Mouse (Mus musculus) heart, adult 18-20 months (tissue): ENCODE data around the gene Rab3il1. TPM values are rescaled to one million over a fixed set of nuclear protein-coding genes. Genes with fewer than 3 reads are reported as not detected.
A peak's percentile ranks its signal among the peaks of the same experiment; 100 is the strongest.

Experiments used
- DNase-seq, 2 experiments: peaks; one replicate each; pipeline ENCODE4 v3.0.0; 2021 to 2022; ENCODE audit warnings: mixed read lengths in 1 of 2
- total RNA-seq, 2 experiments: library from RNA; stranded (reverse); gene quantifications; 2 replicates each; pipeline ENCODE4 v1.2.3; 2021

Rab3il1 gene
- total RNA-seq, 2 experiments from 2014 or later: 6.6 to 6.8 TPM

DNA sequence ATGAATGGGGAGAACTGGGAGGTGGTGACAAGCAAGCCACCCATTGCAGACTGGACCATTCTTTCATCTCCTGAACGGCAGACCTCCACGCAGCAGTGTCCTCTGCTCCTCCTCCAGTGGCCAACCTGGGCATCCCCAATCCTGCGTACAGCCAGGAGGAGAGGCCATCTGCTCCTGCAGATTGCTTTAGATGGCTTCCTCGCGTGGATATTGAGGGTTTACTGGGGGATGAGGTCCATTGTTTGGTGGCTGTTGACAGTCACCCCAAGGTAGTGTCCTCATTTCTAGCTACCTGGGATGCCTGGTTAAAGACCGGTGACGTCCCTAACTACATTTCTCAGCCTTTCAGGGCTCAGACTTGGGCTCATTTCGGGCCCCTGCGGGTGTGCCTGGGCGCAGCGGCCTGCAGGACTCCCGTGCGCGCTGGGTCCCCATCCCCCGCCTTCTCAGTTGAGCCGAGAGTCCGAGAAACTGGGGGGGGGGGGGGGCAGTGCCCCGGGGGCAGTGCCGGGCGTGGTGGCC lies 39.5 kb downstream of the Rab3il1 start:
- DNase-seq: no peak

DNA sequence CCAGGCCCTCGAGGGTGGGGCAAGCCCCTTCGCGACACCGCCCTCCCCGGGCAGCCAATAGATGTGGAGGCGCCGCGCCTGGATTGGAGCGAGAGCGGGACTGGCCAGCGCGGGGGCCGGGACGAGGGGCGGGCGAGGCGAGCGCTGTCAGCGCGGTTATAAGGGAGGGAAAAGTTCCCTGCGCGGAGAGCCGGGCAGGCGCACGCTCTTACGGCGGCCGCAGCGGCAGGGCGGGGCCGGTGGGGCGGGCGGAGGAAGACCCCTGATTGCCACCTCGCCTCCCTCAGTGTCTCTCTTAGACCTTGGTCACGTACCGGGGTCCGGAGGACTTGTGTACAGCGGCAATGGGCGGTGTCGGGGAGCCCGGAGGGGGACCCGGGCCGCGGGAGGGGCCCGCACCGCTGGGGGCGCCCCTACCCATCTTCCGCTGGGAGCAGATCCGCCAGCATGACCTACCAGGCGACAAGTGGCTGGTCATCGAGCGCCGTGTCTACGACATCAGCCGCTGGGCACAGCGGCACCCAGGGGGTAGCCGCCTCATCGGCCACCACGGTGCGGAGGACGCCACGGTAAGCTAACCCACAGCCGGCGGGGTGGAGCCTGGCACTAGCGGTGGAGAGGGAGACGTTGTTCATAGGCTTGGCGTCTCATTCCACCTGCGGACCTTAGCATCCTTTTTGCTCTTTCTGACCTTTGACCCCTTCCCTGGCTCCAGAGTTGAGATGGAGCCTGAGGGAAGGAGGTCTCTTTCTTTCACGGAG lies 40.1 kb downstream of the Rab3il1 start, which contains the start of gene Fads3:
Gene Fads3 (plus strand): TSS at position 182 of the 761 bp plus-strand sequence.
- DNase-seq: peak; percentile 88 to 93

DNA sequence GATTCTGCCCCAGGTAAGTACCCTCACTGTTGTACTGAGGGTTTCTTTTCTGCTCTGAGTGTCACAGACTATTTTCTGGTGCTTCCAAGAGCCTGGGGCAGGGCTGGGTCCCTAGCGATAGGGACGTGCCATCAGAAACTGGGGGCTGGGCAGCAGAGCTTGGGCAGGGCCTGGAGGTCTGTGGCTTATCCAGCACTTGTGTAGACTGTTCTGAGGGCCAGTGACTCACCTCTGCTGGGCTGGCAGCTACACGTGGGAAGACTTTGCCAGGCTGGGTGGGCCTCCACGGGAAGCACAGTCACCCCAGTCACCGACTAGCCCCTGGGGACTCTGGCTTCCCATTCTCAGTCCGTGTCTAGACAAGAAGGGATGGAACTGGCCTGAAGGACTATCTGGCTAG lies 40.8 kb downstream of the Rab3il1 start:
- DNase-seq: peak; percentile 64 to 68

DNA sequence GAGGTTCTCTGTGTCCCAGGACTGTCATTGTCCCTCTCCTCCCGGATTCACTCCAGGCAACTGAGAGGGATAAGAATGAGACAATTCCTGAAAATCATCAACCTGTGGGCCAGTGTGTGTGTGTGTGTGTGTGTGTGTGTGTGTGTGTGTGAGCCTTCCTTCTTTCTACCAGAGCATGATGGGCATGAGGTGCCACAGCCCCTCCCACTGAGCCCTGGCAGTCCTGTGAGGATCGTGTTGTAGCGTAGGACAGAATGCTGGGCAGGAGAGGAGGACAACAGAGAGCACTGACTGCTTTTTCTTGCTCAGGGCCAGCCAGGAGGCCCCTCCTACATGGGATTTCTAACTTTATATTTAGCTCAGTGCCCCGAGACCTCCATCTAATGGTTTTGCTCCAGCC lies 41.3 kb downstream of the Rab3il1 start:
- DNase-seq: no peak

DNA sequence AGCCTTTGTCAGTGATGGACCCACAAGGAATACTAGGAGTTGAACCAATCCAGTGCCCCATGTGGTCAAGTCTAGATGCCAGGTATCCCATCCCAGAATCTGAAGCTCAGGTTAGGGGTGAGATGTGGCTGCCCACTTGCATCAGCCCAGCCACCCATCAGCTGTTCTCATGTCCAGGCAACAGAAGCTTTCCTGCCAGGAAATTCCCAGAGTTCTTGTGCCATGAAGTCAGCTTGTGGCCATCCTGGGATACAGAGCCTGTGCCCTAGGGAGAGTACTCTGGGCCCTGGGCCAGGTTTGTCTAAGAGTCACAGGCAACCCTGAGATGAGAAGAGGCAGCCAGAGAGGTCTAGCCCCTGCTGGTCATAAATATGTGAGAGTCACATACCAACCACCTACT lies 42.2 kb downstream of the Rab3il1 start:
- peak; percentile 80 to 86 for DNase-seq

DNA sequence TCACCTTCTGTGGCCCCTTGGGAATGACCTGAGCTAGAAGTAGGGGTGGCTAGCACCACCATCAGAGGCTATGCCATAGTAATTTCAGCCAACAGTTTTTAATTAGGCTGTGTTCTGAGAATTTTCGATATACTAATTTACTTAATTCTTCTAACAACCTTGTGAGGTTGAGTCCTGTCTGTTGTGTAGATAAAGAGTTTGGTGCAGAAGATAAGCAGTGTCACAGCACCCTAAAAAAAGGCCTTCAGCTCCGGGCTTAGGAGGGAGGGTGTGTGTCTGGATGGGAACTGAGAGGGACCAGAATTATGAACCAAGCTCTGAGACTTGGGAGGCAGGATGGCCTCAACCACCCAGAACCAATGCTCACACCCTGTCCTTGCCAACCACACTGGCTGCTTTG lies 44.2 kb downstream of the Rab3il1 start:
- no peak for DNase-seq

DNA sequence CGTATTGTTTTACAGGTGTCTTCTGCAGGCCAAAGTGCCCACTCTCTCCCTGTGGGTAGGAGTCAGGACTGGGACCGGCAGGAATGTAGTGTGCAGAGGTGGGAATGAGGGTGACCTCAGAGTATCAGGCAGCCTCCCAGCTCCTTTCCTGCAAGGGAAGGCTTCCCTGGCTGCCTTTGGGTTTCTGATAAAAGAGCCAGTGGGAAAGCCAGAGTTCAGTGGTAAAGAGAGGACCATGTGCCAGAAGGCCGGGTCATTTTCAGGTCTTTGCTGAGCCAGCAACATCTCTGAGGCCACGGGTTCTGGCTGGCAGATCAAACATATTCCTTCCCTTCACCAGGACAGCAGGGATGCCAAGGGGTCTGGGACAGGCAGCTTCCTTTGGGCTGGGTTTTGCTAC lies 44.9 kb downstream of the Rab3il1 start:
- peak; percentile 37 to 58 for DNase-seq

DNA sequence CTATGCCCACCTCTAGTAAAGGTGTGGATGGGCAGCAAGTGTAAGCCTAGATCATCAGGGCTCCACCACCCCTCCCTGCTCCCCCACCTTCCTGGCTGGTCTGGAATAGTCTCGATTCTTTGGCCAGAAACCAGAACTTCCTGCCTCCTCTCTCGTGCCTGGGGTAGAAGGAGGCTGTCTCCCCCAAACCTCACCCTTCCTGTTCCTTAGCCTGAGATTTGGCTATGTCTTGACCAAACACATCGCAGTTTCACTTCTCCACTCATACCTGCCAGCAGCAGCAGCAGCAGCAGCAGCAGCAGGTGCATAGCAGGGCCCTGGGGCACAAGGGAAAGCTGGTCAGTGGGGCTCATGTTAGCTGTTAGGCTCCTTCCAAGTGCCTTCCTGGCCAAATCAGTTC lies 45.5 kb downstream of the Rab3il1 start:
- peak; percentile 51 to 65 for DNase-seq

DNA sequence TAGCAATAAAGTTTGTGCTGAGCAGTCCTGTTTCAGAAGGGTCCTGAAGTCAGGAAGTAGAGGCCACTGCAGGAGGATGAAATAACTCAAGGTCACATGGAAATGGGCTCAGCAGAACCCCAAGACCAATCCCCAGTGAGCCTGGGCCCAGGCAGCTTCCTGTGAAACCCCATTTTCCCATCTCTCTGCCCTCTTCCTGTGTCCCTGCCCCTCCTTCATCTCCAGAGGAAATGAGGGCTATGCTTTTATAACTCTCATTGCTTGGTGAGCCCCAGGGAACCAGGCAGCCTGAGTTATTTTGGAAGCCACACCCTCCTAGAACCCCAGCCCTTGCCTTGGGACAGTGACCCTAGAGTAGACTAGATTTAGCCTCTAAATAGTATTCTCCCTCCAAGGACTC lies 48.1 kb downstream of the Rab3il1 start:
- no peak for DNase-seq

DNA sequence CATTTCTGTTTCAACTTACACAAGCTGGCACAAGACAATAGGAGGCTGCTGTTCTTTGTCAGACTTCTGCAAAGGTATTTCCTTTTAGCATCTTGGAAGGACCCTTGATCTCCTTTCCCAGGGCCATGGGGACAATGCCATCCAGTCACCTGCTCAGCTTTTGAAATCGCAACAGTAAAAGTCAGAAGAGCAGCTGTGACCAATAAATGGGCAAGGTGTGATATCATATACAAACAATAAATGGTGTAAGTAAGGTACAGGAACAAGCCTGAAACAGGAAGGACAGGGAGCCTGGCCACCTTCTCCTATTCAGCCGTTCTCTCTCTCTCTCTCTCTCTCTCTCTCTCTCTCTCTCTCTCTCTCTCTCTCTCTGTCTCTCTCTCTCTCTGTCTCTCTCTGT lies 49.0 kb downstream of the Rab3il1 start:
- DNase-seq: no peak

DNA sequence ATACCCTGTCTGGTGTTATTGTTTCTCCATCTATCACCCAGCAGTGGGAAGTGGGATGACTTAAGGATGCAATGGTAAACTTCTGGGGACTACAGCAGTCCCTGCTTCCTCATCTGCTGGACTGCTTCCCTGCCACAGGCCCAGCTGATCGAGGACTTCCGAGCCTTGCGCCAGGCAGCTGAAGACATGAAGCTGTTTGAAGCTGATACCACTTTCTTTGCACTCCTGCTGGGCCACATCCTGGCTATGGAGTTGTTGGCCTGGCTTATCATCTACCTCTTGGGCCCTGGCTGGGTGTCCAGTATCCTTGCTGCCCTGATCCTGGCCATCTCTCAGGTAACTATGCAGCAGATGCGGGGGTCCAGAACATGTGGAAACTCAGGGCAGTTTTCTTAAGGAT lies 51.2 kb downstream of the Rab3il1 start:
- DNase-seq: no peak

DNA sequence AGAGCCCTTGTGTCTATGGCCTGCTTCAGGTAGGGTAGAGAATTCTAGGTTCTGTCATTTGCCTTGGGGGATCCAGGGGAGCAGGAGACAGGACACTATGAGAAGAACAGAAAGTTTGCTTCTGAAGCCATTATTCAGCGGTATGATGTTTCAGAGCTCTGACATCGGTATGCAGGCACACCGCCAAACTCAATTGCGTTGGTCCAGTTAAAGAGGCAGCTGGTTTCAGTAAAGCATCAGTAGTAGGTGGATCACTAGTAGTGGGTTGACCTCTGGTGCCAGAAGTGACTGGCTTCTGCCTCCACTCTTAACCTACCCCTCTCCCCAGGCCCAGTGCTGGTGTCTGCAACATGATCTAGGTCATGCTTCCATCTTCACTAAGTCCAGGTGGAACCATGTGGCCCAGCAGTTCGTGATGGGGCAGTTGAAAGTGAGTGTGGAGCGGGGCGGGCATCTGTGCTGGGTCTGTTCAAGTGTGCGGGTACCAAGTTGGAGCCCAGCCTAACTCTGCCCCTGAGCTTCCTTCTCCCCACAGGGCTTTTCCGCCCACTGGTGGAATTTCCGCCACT lies 52.3 kb downstream of the Rab3il1 start:
- DNase-seq: peak in 1 of 2 experiments; percentile 30

DNA sequence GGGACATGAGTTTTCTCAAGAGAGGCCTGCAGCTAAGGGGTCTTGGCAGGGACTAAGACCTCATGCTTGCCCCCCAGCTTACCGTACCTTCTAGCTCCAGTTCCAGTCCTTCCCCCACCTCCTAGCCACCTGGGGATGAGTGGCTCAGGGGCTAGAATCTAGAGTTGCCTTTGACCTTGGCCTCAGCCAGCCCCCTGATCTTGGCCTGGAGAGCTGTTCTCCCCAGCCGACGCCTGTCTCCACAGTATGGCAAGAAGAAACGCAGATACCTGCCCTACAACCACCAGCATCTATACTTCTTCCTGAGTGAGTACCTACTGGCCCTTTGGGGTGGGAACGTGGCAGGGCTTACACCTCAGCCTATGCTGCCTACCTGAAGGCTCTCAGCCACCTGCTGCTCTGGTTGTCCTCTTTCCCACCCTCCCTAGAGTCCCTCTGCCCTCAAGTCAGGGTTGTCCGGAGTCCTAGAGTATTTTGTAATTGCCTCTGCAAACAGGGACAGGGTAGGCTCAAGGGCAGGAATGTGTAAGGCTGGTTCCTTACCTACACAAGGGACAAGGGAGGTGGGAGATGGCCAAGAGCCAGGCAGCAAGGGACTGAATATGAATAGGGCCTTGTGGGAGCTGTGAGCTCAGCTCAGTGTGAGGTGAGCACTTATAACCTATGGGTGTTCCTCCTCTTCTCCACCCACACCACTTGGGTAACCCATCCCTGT lies 53.0 kb downstream of the Rab3il1 start:
- DNase-seq: no peak

DNA sequence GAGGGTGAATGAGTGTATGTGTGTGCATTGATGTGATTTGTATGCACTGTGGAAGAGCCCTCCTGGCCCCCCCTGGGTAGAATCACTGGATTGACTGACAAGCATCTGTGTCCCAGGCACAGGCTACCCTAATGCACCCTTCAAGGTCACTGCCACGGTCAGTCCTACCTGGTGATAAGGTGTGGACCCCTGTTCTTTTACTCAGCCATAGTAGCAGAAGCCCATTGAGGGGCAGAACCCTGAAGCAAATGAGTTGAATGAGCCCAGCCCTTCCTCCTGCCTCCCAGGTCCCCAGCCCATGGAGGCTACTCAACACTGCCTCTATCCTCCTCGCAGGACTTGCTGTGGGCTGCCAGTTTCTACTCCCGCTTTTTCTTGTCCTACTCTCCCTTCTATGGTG lies 53.8 kb downstream of the Rab3il1 start:
- DNase-seq: no peak

DNA sequence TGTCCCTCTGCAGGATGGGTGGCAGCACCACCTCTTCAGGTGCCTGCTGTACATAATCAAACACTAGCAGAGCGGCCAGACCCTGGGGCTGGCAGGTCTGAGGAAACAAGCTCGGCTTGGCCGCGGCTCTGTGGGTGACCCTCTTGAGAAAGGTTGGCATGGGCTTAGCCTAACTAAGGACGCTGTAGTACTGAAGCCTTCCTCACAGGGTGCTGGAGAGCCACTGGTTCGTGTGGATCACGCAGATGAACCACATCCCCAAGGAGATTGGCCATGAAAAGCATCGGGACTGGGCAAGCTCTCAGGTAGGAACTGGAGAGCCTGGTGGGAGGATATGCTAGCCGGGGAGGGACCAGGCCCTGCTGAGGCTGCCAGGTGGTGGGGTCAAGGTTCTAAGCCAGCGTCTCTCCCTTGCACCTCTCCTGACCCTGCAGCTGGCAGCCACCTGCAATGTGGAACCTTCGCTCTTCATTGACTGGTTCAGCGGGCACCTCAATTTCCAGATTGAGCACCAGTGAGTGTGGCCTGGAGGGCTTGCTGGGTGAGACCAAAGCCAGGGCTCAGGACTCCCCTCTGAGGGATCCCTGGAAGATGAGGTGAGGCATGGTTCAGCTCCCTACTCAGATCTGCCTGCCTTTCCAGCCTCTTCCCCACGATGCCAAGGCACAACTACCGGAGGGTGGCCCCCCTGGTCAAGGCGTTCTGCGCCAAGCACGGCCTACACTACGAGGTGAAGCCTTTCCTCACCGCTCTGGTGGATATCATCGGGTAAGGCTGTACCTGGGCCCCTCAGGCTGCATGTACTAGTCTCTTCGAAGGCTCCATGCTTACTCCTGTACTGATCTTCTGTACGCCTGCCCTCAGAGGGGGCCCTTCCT lies 54.6 kb downstream of the Rab3il1 start:
- no peak for DNase-seq

DNA sequence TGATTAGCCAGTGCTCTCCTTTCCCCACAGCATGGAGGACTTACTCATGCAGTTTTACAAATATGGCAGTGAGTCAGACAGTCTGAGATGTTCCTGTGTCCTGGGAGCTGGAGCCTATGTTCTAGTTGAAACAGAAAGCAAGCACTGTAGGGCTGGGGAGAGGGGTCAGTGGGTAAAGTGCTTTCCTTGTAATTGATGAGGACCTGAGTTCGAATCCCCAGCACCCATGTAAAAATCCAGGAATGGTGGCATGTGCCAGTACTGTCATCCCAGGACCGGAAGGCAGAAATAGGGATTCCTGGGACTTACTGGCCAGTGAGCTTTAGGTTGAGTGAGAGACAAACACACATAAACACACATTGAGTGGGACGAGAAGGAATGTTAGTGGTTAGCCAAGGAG lies 55.2 kb downstream of the Rab3il1 start:
- DNase-seq: no peak

DNA sequence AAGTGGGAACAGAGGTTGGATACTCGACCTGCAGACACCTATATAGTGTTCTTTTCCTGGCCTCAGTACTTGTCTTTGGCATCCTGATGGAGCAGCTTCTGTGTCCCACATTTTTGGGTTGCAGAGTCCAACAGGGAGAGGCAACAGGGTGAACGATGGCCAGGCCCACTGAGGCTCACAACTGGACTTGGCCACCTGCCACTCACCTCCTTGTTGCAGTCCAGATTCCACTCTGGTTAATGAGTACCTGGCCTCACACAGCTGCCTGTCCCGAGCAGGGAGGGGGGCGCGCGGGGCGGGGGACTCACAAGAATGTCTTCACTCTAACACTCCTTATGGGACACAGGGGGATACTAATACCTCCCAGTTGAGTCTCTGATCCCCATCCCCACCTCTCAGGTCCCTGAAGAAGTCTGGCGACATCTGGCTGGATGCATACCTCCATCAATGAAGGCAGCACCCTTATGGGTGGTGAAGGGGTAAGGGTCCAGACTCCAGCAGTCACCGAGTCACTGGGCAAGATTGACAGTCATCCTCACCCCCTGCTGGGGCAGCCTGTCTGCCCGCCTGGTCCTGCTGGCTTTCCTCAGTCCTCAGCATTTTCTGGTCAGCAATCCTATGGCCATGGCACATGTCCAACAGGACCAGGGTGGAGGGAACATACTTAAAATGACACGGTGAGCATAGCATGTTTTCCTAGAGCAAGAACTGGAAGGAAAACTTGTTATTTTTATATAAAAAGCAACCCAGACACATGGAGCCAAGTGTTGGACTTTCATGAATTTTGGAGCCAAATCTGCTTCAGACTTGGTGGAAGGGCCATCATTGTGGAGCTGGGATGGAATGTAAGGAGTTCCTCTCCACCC lies 56.2 kb downstream of the Rab3il1 start:
- DNase-seq: no peak

DNA sequence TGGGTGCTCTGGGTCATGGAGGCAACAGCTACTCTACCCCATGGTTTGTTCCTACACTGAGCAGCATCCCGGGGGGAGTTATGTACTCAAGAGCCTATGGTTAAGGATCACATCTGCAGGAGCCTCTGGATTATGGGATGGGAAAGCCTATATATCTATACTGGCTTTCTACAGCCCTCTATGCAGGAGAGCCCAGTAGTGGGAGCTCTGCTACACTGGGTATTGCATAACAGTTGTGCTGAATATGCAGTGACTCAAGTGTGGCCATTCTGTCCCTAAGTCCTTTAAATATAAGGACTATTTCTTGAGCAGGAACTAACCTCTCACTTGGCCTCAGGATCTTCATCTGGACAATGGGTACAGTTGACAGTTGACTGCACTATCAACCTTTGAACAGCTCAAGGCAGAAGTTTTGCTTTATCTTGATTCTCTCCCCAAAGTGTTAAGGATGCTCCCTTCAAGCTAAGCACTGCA lies 56.9 kb downstream of the Rab3il1 start:
- no peak for DNase-seq

DNA sequence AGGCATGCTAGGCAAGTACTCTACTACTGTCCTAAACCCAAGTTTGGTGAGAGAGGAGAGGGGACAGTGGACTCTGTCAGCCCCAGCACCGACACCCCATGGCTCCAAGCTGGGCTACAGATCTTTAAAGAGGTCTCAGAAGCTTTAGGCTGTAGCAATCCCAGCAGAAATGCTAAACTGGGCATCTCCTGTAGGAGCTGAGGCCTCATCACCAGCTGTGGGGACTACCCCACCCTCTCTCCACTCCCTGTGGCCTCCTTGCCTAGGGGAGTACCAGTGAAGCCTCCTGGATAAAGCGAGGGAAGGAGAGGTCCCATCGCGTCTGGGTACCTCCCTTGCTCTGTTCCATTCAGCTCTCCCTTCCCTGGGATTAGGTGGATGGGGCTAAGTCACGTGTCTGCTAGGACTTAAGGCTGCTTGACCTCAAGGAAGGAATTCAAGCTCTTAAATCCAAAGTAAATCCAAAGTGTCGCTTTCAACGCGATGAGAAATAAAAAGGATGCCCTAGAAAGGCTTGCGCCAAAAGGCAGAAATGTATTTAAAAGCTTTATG lies 57.5 kb downstream of the Rab3il1 start:
- DNase-seq: no peak

DNA sequence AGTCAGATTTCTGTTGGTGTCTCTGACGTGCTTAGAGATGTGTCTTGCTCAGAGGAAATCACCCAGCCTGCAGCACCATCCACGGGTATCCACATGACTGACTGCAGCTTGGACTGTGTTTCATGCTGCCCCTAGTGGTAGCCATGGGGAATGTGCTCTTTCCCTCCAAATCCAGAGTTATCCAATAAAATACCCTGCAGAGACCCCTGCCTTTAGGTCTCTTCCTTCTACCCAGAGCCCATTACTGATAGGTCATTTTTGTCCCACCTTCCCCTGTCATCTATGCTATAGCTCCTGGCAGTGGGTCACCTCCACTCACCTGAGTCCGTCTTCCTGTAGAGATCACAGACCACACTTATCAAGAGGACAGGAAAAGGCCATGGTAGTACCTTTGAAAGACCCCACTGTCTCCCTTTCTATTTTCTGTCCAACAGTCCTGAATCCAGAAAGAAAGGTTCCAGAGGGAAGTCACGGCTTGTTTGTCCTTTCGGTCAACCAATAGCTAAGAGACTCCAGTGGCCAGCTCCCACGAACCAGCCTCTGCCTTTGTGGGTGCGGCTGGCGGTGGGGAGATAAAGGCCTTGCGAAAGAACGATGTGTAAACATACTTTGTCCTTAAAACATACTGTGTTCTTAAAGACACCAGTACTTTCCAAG lies 58.6 kb downstream of the Rab3il1 start:
- DNase-seq: peak; percentile 72 to 79
